Mouse (Mus musculus) limb, embryonic 14.5 days (tissue): ENCODE measurements around the gene R3hdm4. TPM values are rescaled to one million over a fixed set of nuclear protein-coding genes. Genes with fewer than 3 reads are reported as not detected.

Experiments
- ATAC-seq: fragments of 200-750 bp; cut with Nextera tagmentation; 2 replicates; pipeline ENCODE4 v1.8.0; 2017; ENCODE audit warnings: low read depth, moderate number of reproducible peaks, moderate TSS enrichment; ENCODE audit not compliant: low FRiP score
- DNase-seq: peaks from one replicate; pipeline ENCODE4 v3.0.0-alpha.2; 2015; ENCODE audit warnings: low spot score
- H3K27ac ChIP-seq: fragments of 300-500 bp; sonication (generic); replicated peaks from 2 replicates; pipeline ENCODE4 v1.5.1; 2014; ENCODE audit warnings: low read depth, mild to moderate bottlenecking, low read length, moderate library complexity, mixed read lengths
- H3K27me3 ChIP-seq: fragments of 300-500 bp; sonication (generic); 2 replicates; pipeline ENCODE4 v1.6.1; 2014; ENCODE audit warnings: low read length, mixed read lengths; ENCODE audit not compliant: control insufficient read depth, insufficient read depth
- H3K36me3 ChIP-seq: fragments of 300-500 bp; sonication (generic); 2 replicates; pipeline ENCODE4 v1.6.1; 2014; ENCODE audit warnings: mild to moderate bottlenecking, low read length, moderate library complexity, mixed read lengths; ENCODE audit not compliant: control insufficient read depth, insufficient read depth
- H3K4me1 ChIP-seq: fragments of 300-500 bp; sonication (generic); 2 replicates; pipeline ENCODE4 v1.6.1; 2014; ENCODE audit warnings: antibody characterized with exemption, low read length, mixed read lengths; ENCODE audit not compliant: control insufficient read depth, insufficient read depth
- H3K4me2 ChIP-seq: fragments of 300-500 bp; sonication (generic); replicated peaks from 2 replicates; pipeline ENCODE4 v1.6.1; 2014; ENCODE audit warnings: low read depth, mild to moderate bottlenecking, low read length, moderate library complexity; ENCODE audit not compliant: severe bottlenecking
- H3K4me3 ChIP-seq: fragments of 300-500 bp; sonication (generic); replicated peaks from 2 replicates; pipeline ENCODE4 v1.5.1; 2014; ENCODE audit warnings: low read length
- H3K9ac ChIP-seq: fragments of 300-500 bp; sonication (generic); 2 replicates; pipeline ENCODE4 v1.6.1; 2014; ENCODE audit warnings: mild to moderate bottlenecking, low read depth, low read length, moderate library complexity; ENCODE audit not compliant: severe bottlenecking
- H3K9me3 ChIP-seq: fragments of 300-500 bp; sonication (generic); 2 replicates; pipeline ENCODE4 v1.6.1; 2016; ENCODE audit warnings: low read length; ENCODE audit not compliant: control insufficient read depth
- POLR2A ChIP-seq: fragments of 200-500 bp; IDR thresholded peaks from 2 replicates; pipeline ENCODE4 v1.8.0; 2012; ENCODE audit warnings: inconsistent platforms, mild to moderate bottlenecking, moderate library complexity, borderline replicate concordance; ENCODE audit not compliant: insufficient read depth, insufficient read length; ENCODE audit errors: extremely low read depth
- WGBS: fragments of 180-500 bp; shearing (Covaris S2); extraction: QIAGEN DNeasy Blood & Tissue Kit; methylation state at CpG from one replicate; pipeline ENCODE4 v1.1.7; 2014; 5-methylcytosine and 5-hydroxymethylcytosine counted together
- polyA plus RNA-seq, 2 experiments: library from polyadenylated mRNA; depleted of rRNA in 1 of 2; stranded (reverse) in 1 of 2; unstranded in 1 of 2; fragments of >200 nt; fragmentation: Nextera tagmentation in 1 of 2; extraction: Ambion mirVana in 1 of 2; gene quantifications; 2 replicates each; pipeline versions ENCODE4 v1.2.1 to v1.2.3; 2012 to 2014

R3hdm4 gene
- polyA plus RNA-seq, 2 experiments = 141 to 158 TPM

- 73% methylated on average over 6 of the region's 6 CpGs for WGBS
- DNase-seq (no peak), ATAC-seq (no peak)
- H3K27ac ChIP-seq = no peak overlapping the region
- H3K4me1 ChIP-seq = peaks cover 19% of the 10 kb centered on the region
- H3K4me3 ChIP-seq = no peak overlapping the region
- H3K27me3 ChIP-seq = no peaks in the 10 kb centered on the region
- no peaks in the 10 kb centered on the region for H3K9me3 ChIP-seq
- no peak overlapping the region for H3K4me2 ChIP-seq
- H3K36me3 ChIP-seq = peaks cover 54% of the 10 kb centered on the region
- H3K9ac ChIP-seq = no peak overlapping the region
- no peak for TF ChIP-seq POLR2A
Observed at GRCm38 (mm10) chr10:79947502-79947901, 26.5 kb upstream of the R3hdm4 start.

DNA sequence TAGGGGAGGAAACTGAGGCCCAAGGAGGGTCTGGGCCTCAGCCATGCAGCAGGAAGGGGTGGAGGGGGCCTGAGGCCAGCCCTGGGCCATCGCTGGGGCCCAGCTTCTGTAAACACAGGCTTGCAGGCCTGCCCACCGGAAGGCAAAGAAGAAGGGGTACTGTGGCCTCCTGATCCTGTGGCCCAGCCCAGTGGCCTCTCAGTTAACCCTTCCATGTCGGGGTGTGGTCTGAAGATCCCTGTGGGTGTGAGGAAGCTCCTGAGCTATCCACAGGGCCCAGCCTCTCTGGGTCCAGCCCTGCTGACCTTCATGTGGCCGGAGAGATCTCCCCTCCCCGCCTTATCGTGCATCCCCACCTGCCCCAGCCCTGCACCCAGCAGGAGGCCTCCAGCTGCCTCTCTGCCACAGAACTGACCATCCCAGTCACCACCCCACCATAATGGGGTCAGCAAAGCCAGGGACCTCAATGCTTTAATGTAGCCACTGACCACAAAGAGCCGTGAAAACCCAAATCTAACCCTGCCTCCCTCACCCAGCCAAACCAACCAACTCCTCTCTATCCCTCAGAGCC is 25.8 kb upstream of the R3hdm4 start:
- DNase-seq (no peak), ATAC-seq (no peak)
- Histone ChIP-seq H3K9me3 (no peaks in the 10 kb centered on the region), H3K9ac (no peak overlapping the region), H3K27ac (no peak overlapping the region), H3K4me3 (no peak overlapping the region), H3K4me1 (peaks cover 19% of the 10 kb centered on the region), H3K27me3 (no peaks in the 10 kb centered on the region), H3K36me3 (peaks cover 56% of the 10 kb centered on the region), H3K4me2 (no peak overlapping the region)
- WGBS = 30% methylated on average over 5 of the region's 7 CpGs
- TF ChIP-seq POLR2A = no peak

- H3K4me2 ChIP-seq = no peak overlapping the region
Observed at GRCm38 (mm10) chr10:79945507-79946234, 24.7 kb upstream of the R3hdm4 start.

GRCm38 (mm10) chr10:79943471-79943901 is 22.5 kb upstream of the R3hdm4 start:
- peaks cover 31% of the 10 kb centered on the region for H3K36me3 ChIP-seq
- no peak for TF ChIP-seq POLR2A
- no peak for ATAC-seq
- peaks cover 19% of the 10 kb centered on the region for H3K4me1 ChIP-seq
- H3K27ac ChIP-seq = peak overlapping the region; percentile 26; the same call in 1 of the 2 replicates
- H3K9ac ChIP-seq = no peak overlapping the region; the same call in 1 of the 2 replicates
- DNase-seq = no peak
- no peak overlapping the region for H3K4me2 ChIP-seq
- H3K9me3 ChIP-seq = no peaks in the 10 kb centered on the region
- H3K27me3 ChIP-seq = no peaks in the 10 kb centered on the region
- no peak overlapping the region for H3K4me3 ChIP-seq
- 46% methylated on average over 9 of the region's 9 CpGs for WGBS

More at GRCm38 (mm10) chr10:79945507-79946234, 24.7 kb upstream of the R3hdm4 start:
- H3K9me3 ChIP-seq = no peaks in the 10 kb centered on the region
- DNase-seq = no peak
- no peak overlapping the region for H3K4me3 ChIP-seq
- H3K9ac ChIP-seq = no peak overlapping the region
- no peak for TF ChIP-seq POLR2A
- peaks cover 48% of the 10 kb centered on the region for H3K36me3 ChIP-seq
- H3K4me1 ChIP-seq = peaks cover 19% of the 10 kb centered on the region
- WGBS = 22% methylated on average over 16 of the region's 16 CpGs
- peak; percentile 62 for ATAC-seq
- no peak overlapping the region for H3K27ac ChIP-seq
- no peaks in the 10 kb centered on the region for H3K27me3 ChIP-seq

DNA sequence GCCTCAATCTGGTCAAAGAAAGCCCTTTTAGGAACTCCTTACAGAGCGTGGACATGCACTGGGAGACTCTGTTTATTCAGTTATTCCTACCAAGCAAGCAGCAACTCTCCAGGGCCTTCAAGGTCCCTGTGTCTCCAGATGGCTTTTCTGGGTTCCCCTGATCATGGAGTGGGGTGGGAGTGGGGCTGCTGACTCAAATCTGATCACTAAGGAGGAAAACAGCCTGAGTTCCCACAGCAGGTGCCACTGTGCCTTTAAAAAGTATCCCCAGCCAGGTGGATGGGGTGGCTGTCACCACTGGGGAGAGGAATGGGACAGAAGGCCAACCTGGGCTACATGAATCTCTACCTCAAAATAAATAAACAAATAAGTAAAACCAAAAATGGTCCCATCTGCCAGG is 22.0 kb upstream of the R3hdm4 start:
- DNase-seq = no peak
- TF ChIP-seq POLR2A = no peak
- H3K27ac ChIP-seq = no peak overlapping the region
- no peaks in the 10 kb centered on the region for H3K9me3 ChIP-seq
- H3K9ac ChIP-seq = no peak overlapping the region
- no peak overlapping the region for H3K4me2 ChIP-seq
- no peak overlapping the region for H3K4me3 ChIP-seq
- H3K27me3 ChIP-seq = no peaks in the 10 kb centered on the region
- peaks cover 19% of the 10 kb centered on the region for H3K4me1 ChIP-seq
- WGBS = 100% methylated on average over 1 of the region's 1 CpGs
- H3K36me3 ChIP-seq = peaks cover 31% of the 10 kb centered on the region
- ATAC-seq = no peak
